Mouse (Mus musculus) forebrain, embryonic 15.5 days (tissue): ENCODE results near the gene Tmem104. TPM values are rescaled to one million over a fixed set of nuclear protein-coding genes. Genes with fewer than 3 reads are reported as not detected.
A peak's percentile ranks its signal among the peaks of the same experiment; 100 is the strongest.

ENCODE experiments used
- ATAC-seq: fragments of 200-750 bp; cut with Nextera tagmentation; replicated peaks from 2 replicates; pipeline ENCODE4 v1.8.0; 2017; ENCODE audit warnings: mild to moderate bottlenecking, moderate TSS enrichment, moderate library complexity
- H3K27ac ChIP-seq: fragments of 300-500 bp; sonication (generic); replicated peaks from 2 replicates; pipeline ENCODE4 v1.5.1; 2015; ENCODE audit warnings: mild to moderate bottlenecking, inconsistent platforms
- H3K27me3 ChIP-seq: fragments of 300-500 bp; sonication (generic); 2 replicates; pipeline ENCODE4 v1.6.1; 2015; ENCODE audit warnings: inconsistent platforms
- H3K36me3 ChIP-seq: fragments of 300-500 bp; sonication (generic); 2 replicates; pipeline ENCODE4 v1.6.1; 2015; ENCODE audit warnings: mild to moderate bottlenecking, inconsistent platforms
- H3K4me1 ChIP-seq: fragments of 300-500 bp; sonication (generic); 2 replicates; pipeline ENCODE4 v1.6.1; 2015; ENCODE audit warnings: inconsistent platforms
- H3K4me2 ChIP-seq: fragments of 300-500 bp; sonication (generic); replicated peaks from 2 replicates; pipeline ENCODE4 v1.6.1; 2015; ENCODE audit warnings: mild to moderate bottlenecking, inconsistent platforms
- H3K4me3 ChIP-seq: fragments of 300-500 bp; sonication (generic); 2 replicates; pipeline ENCODE4 v1.5.1; 2015; ENCODE audit warnings: mild to moderate bottlenecking, inconsistent platforms
- H3K9ac ChIP-seq: fragments of 300-500 bp; sonication (generic); replicated peaks from 2 replicates; pipeline ENCODE4 v1.6.1; 2015; ENCODE audit warnings: mild to moderate bottlenecking, inconsistent platforms
- H3K9me3 ChIP-seq: fragments of 300-500 bp; sonication (generic); 2 replicates; pipeline ENCODE4 v1.6.1; 2016; ENCODE audit warnings: inconsistent platforms
- WGBS: fragments of 180-500 bp; shearing (Covaris S2); methylation state at CpG from one replicate; pipeline ENCODE4 v1.1.7; 2015; ENCODE audit warnings: mixed read lengths; 5-methylcytosine and 5-hydroxymethylcytosine counted together
- polyA plus RNA-seq: library from polyadenylated mRNA; unstranded; fragments of >200 nt; fragmentation: Nextera tagmentation; extraction: Ambion mirVana; gene quantifications from 2 replicates; pipeline ENCODE4 v1.2.1, GENCODE M21; 2015

Gene Tmem104
- polyA plus RNA-seq, 1 experiment from 2014 or later: 10.8 TPM

DNA sequence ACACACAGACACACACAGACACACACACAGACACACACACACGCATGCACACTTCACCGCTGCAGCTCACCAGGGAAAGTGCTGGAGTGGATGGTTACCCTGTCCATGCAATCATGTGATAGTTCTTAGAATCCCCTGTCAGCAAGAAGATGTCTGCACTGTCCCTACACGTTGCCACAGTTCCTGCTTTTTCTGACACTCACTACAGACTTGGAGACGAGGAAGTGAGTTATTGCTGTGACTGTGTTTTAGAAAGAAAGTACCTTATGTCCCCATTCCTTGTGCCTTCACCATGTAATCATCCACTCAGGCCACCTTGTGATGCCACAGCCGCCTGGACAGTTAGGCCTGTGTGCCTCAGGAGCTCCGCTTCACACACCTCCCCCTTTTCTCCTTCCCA, 2.0 kb downstream of the Tmem104 start:
- Histone ChIP-seq H3K4me3 (no peak overlapping the region), H3K27ac (no peak overlapping the region), H3K4me2 (no peak overlapping the region), H3K9me3 (no peaks in the 10 kb centered on the region), H3K27me3 (no peaks in the 10 kb centered on the region), H3K4me1 (peaks cover 18% of the 10 kb centered on the region), H3K36me3 (no peaks in the 10 kb centered on the region), H3K9ac (no peak overlapping the region)
- WGBS: 88% methylated on average over 6 of the region's 6 CpGs
- no peak for ATAC-seq

GRCm38 (mm10) chr11:115192180-115192579, 4.9 kb downstream of the Tmem104 start:
- H3K4me2 ChIP-seq: no peak overlapping the region
- no peak overlapping the region for H3K9ac ChIP-seq
- no peak overlapping the region for H3K27ac ChIP-seq
- H3K36me3 ChIP-seq: peaks cover 1% of the 10 kb centered on the region; the same call in 1 of the 2 replicates
- H3K4me3 ChIP-seq: no peak overlapping the region
- H3K9me3 ChIP-seq: no peaks in the 10 kb centered on the region
- peaks cover 12% of the 10 kb centered on the region for H3K4me1 ChIP-seq
- H3K27me3 ChIP-seq: no peaks in the 10 kb centered on the region
- ATAC-seq: no peak
- 81% methylated on average over 9 of the region's 9 CpGs for WGBS

GRCm38 (mm10) chr11:115194693-115195092, 7.4 kb downstream of the Tmem104 start:
- no peak overlapping the region for H3K4me3 ChIP-seq
- no peaks in the 10 kb centered on the region for H3K9me3 ChIP-seq
- peaks cover 4% of the 10 kb centered on the region; the same call in 1 of the 2 replicates for H3K36me3 ChIP-seq
- H3K27me3 ChIP-seq: no peaks in the 10 kb centered on the region
- 92% methylated on average over 6 of the region's 6 CpGs for WGBS
- ATAC-seq: no peak
- no peaks in the 10 kb centered on the region for H3K4me1 ChIP-seq
- no peak overlapping the region for H3K27ac ChIP-seq
- H3K9ac ChIP-seq: no peak overlapping the region
- no peak overlapping the region for H3K4me2 ChIP-seq

DNA sequence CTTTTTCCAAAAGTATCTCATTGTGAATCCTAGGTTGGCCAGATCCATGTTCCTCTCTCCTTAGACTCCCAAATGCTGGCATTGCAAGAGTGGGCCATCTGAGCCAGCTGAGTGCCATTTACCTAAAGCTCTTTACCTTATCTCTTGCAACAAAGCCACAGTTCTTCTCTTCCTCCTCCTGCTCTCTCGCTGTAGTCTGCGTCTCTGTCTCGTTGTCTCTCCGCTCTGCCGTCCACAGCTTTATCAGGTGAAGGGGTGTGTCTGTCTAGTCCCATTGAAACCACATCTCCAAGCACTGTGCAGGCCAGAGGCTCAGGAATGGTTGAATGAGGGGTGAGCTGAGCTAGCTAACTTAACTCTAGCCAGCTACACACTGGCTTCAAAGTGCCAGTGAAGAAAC, 8.6 kb downstream of the Tmem104 start:
- peaks cover 4% of the 10 kb centered on the region; the same call in 1 of the 2 replicates for H3K36me3 ChIP-seq
- ATAC-seq: no peak
- H3K27me3 ChIP-seq: no peaks in the 10 kb centered on the region
- H3K27ac ChIP-seq: no peak overlapping the region
- H3K9me3 ChIP-seq: no peaks in the 10 kb centered on the region
- H3K4me2 ChIP-seq: no peak overlapping the region
- H3K4me1 ChIP-seq: no peaks in the 10 kb centered on the region
- WGBS: 90% methylated on average over 5 of the region's 5 CpGs
- H3K9ac ChIP-seq: no peak overlapping the region
- no peak overlapping the region for H3K4me3 ChIP-seq

GRCm38 (mm10) chr11:115197558-115197957, 10.3 kb downstream of the Tmem104 start:
- WGBS: 82% methylated on average over 8 of the region's 8 CpGs
- Histone ChIP-seq H3K9ac (no peak overlapping the region), H3K4me1 (no peaks in the 10 kb centered on the region), H3K27me3 (no peaks in the 10 kb centered on the region), H3K4me3 (no peak overlapping the region), H3K4me2 (no peak overlapping the region), H3K9me3 (no peaks in the 10 kb centered on the region), H3K27ac (no peak overlapping the region), H3K36me3 (peaks cover 10% of the 10 kb centered on the region; the same call in 1 of the 2 replicates)
- no peak for ATAC-seq

DNA sequence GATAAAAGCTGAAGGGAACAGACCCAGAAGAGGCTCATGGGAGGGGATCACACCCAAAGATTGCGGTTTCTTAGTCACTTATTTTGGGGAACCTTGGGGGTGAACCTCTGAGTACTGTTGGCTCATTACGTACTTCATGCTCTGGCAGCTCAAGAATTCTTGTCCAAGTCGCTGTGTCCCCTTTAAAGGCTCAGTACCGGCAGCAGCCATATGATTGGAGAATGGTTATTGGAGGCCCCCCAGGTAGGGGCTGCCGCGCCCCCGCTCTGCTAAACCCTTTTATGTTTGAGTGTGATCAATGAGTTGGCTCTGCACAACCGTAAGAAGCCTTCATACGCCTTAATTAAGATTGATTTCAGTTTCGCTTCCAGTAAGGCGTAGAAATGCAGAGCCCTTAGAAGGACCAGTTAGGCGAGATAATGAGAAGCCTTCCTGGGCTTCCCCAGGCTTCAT, 11.7 kb downstream of the Tmem104 start:
- no peaks in the 10 kb centered on the region for H3K4me1 ChIP-seq
- no peak overlapping the region for H3K4me3 ChIP-seq
- no peaks in the 10 kb centered on the region for H3K27me3 ChIP-seq
- no peak overlapping the region for H3K4me2 ChIP-seq
- peaks cover 10% of the 10 kb centered on the region; the same call in 1 of the 2 replicates for H3K36me3 ChIP-seq
- no peak for ATAC-seq
- no peaks in the 10 kb centered on the region for H3K9me3 ChIP-seq
- H3K27ac ChIP-seq: no peak overlapping the region
- H3K9ac ChIP-seq: no peak overlapping the region
- WGBS: 51% methylated on average over 12 of the region's 12 CpGs

DNA sequence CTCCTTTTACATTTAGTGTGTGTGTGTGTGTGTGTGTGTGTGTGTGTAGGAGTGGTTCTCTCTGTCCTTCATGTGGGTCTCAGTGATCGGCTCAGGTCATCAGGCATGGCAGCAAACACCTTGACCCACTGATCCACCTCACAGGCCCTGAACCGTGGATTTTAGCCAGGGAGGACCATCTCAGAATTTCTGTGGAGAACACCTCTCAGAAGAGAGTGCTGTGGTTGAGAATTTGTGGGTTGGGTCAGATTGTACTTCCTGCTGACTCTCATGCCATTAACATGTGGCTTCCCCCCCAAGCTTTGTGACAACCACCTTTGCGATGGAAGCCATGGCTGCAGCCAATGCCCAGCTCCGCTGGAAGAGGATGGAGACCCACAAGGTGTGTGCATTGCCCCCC, 13.2 kb downstream of the Tmem104 start:
- 96% methylated on average over 4 of the region's 4 CpGs for WGBS
- Histone ChIP-seq H3K9me3 (no peaks in the 10 kb centered on the region), H3K27ac (no peak overlapping the region), H3K27me3 (no peaks in the 10 kb centered on the region), H3K4me3 (no peak overlapping the region), H3K4me1 (no peaks in the 10 kb centered on the region), H3K9ac (no peak overlapping the region), H3K36me3 (peaks cover 19% of the 10 kb centered on the region), H3K4me2 (no peak overlapping the region)
- no peak for ATAC-seq

GRCm38 (mm10) chr11:115202316-115202715, 15.0 kb downstream of the Tmem104 start:
- Histone ChIP-seq H3K4me2 (no peak overlapping the region), H3K9ac (no peak overlapping the region), H3K27me3 (no peaks in the 10 kb centered on the region), H3K36me3 (peaks cover 28% of the 10 kb centered on the region), H3K4me3 (no peak overlapping the region), H3K9me3 (no peaks in the 10 kb centered on the region), H3K27ac (no peak overlapping the region), H3K4me1 (no peaks in the 10 kb centered on the region)
- WGBS: 12% methylated on average over 12 of the region's 12 CpGs
- peak; percentile 87 for ATAC-seq

- peak; percentile 46; the same call in 1 of the 2 replicates for ATAC-seq
- H3K36me3 ChIP-seq: peaks cover 28% of the 10 kb centered on the region
- H3K9ac ChIP-seq: no peak overlapping the region
- H3K4me1 ChIP-seq: no peaks in the 10 kb centered on the region
- 95% methylated on average over 9 of the region's 9 CpGs for WGBS
- H3K9me3 ChIP-seq: no peaks in the 10 kb centered on the region
- H3K27me3 ChIP-seq: no peaks in the 10 kb centered on the region
- no peak overlapping the region for H3K4me3 ChIP-seq
- no peak overlapping the region for H3K27ac ChIP-seq
- no peak overlapping the region for H3K4me2 ChIP-seq
These were observed 15.5 kb downstream of the Tmem104 start for GRCm38 (mm10) chr11:115202756-115203155.

- Histone ChIP-seq H3K4me1 (no peaks in the 10 kb centered on the region), H3K4me2 (no peak overlapping the region), H3K4me3 (no peak overlapping the region), H3K36me3 (peaks cover 21% of the 10 kb centered on the region), H3K9ac (no peak overlapping the region), H3K27me3 (no peaks in the 10 kb centered on the region), H3K27ac (no peak overlapping the region), H3K9me3 (no peaks in the 10 kb centered on the region)
- ATAC-seq: no peak
- WGBS: 69% methylated on average over 12 of the region's 12 CpGs
These were observed 20.8 kb downstream of the Tmem104 start for GRCm38 (mm10) chr11:115208126-115208525.

DNA sequence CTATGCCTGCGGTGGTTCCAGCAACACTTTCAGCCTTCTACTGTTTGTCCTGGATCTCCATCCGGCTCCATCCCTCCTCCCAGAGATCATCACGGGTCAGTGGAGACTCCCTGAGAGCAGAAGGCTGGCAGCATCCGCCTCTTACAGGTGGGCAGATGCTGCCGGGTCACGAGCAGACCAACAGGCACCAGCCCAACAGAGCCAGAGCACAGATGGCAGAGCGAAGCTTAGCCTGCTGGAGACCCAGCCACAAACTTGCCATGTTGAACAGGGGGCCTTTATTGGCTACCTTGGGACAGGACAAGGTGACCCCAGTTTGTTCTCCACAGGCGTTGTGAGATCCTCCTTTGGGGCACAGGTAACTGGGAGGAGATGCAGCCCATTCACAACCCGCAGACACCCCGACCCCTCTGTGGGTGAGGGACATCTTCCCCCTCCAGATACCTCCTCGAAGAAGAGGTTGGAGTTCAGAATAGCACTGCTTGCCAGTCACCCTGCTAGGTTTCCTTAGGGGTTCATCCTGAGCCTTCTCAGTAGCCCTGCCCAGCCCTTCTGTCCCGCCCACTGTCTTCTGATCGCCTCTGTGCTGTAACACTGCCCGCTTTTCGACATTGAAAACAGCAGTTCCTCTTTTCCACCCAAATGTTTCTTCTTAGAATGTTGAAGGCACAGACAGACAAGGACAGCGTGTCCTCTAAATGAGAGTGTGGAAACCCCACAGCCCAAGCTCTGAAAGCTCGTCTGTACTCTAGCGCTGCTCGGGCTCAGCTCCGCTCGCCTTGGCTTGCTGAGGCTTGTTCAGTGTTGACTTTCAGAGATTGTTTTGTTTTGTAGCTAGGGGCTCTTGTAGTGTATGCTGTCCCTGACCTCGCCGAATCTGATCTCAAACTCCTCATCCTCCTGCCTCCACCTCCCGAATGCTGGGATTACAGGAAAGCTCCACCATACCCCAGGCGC, 21.8 kb downstream of the Tmem104 start:
- WGBS: 80% methylated on average over 25 of the region's 25 CpGs
- Histone ChIP-seq H3K27me3 (no peaks in the 10 kb centered on the region), H3K9ac (no peak overlapping the region), H3K27ac (no peak overlapping the region), H3K4me1 (no peaks in the 10 kb centered on the region), H3K36me3 (peaks cover 21% of the 10 kb centered on the region), H3K9me3 (no peaks in the 10 kb centered on the region), H3K4me3 (no peak overlapping the region), H3K4me2 (no peak overlapping the region)
- no peak for ATAC-seq

DNA sequence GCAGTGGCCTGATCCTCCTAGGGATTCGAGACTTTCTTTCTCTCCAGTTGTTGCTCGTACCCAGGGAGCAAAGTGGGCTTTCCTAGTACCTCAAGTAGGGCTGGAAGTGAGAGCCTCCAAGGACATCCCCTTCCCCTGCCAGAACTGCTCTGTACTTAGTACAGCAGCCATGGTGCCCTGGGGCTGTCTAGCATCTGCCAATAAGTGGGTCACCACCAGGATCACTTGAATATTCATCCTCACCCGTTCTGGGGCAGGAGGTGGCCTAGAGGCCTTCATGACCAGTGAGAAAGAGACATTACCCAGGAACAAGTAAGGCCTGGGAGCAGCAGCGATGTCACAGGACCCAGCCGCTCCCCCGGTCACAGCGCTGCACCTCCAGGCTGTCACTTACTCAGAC, 22.7 kb downstream of the Tmem104 start:
- H3K4me3 ChIP-seq: no peak overlapping the region
- peaks cover 18% of the 10 kb centered on the region for H3K36me3 ChIP-seq
- no peak overlapping the region for H3K4me2 ChIP-seq
- ATAC-seq: no peak
- H3K27ac ChIP-seq: no peak overlapping the region
- H3K9me3 ChIP-seq: no peaks in the 10 kb centered on the region
- no peaks in the 10 kb centered on the region for H3K27me3 ChIP-seq
- no peaks in the 10 kb centered on the region for H3K4me1 ChIP-seq
- WGBS: 77% methylated on average over 7 of the region's 7 CpGs
- no peak overlapping the region for H3K9ac ChIP-seq
